Mouse (Mus musculus): ENCODE measurements around the gene Taar8a.
"Not testable (repeated sequence)": the region's sequence is repeated elsewhere in the genome, so short reads cannot be mapped to it uniquely, and the experiment has no call there.

Taar8a gene

GRCm38 (mm10) chr10:24076200-24076599, at the start of gene Taar8a:
TSS of gene Taar8a (plus strand) at chr10:24076500.
- not testable (repeated sequence) for DNase-seq (ENCODE audit: low spot score)

GRCm38 (mm10) chr10:24026922-24027321, 49.4 kb upstream of the Taar8a start, which contains the start of gene Taar7d:
TSS of gene Taar7d (plus strand) at chr10:24027222.
- no peak for DNase-seq (ENCODE audit: low spot score)

- DNase-seq (ENCODE audit: low spot score), result no peak
These were observed 45.0 kb upstream of the Taar8a start for GRCm38 (mm10) chr10:24031347-24031746.

- DNase-seq (ENCODE audit: low spot score), result no peak
These were observed 39.0 kb upstream of the Taar8a start, which contains the start of gene Taar7e for GRCm38 (mm10) chr10:24037314-24037713. TSS of gene Taar7e (plus strand) at chr10:24037614.

GRCm38 (mm10) chr10:24040120-24040869, 36.0 kb upstream of the Taar8a start:
- no peak for DNase-seq (ENCODE audit: low spot score)

GRCm38 (mm10) chr10:24049210-24049609, 27.1 kb upstream of the Taar8a start, which contains the start of gene Taar7f:
TSS of gene Taar7f (plus strand) at chr10:24049510.
- no peak for DNase-seq (ENCODE audit: low spot score)

- no peak for DNase-seq (ENCODE audit: low spot score)
These were observed 24.3 kb upstream of the Taar8a start for GRCm38 (mm10) chr10:24052039-24052438.

- DNase-seq (ENCODE audit: low spot score), result no peak
These were observed 17.3 kb upstream of the Taar8a start for GRCm38 (mm10) chr10:24058986-24059385.

- DNase-seq (ENCODE audit: low spot score), result not testable (repeated sequence)
These were observed 1.5 kb upstream of the Taar8a start for GRCm38 (mm10) chr10:24074751-24075150.

GRCm38 (mm10) chr10:24080166-24080565, 3.9 kb downstream of the Taar8a start:
- DNase-seq (ENCODE audit: low spot score), result peak; percentile 30

GRCm38 (mm10) chr10:24085936-24086335, 9.6 kb downstream of the Taar8a start:
- no peak for DNase-seq (ENCODE audit: low spot score)

- DNase-seq (ENCODE audit: low spot score), result no peak
These were observed 10.3 kb downstream of the Taar8a start for GRCm38 (mm10) chr10:24086555-24086954.

GRCm38 (mm10) chr10:24087168-24087567, 10.9 kb downstream of the Taar8a start:
- no peak for DNase-seq (ENCODE audit: low spot score)

- no peak for DNase-seq (ENCODE audit: low spot score)
These were observed 15.9 kb downstream of the Taar8a start, which contains the start of gene Taar8b for GRCm38 (mm10) chr10:24092194-24092593. TSS of gene Taar8b (minus strand) at chr10:24092294.

- DNase-seq (ENCODE audit: low spot score), result not testable (repeated sequence)
These were observed 20.7 kb downstream of the Taar8a start for GRCm38 (mm10) chr10:24097010-24097409.

- DNase-seq (ENCODE audit: low spot score), result not testable (repeated sequence)
These were observed 25.5 kb downstream of the Taar8a start, which contains the start of gene Taar8c for GRCm38 (mm10) chr10:24101812-24102211. TSS of gene Taar8c (minus strand) at chr10:24101912.

- DNase-seq (ENCODE audit: low spot score), result not testable (repeated sequence)
These were observed 27.0 kb downstream of the Taar8a start for GRCm38 (mm10) chr10:24103299-24103698.

GRCm38 (mm10) chr10:24107747-24108146, 31.4 kb downstream of the Taar8a start:
- no peak for DNase-seq (ENCODE audit: low spot score)

GRCm38 (mm10) chr10:24108236-24108635, 31.9 kb downstream of the Taar8a start:
- no peak for DNase-seq (ENCODE audit: low spot score)

- not testable (repeated sequence) for DNase-seq (ENCODE audit: low spot score)
These were observed 33.1 kb downstream of the Taar8a start, which contains the start of gene Taar9 for GRCm38 (mm10) chr10:24109434-24109833. TSS of gene Taar9 (minus strand) at chr10:24109534.

GRCm38 (mm10) chr10:24111116-24111778, 34.9 kb downstream of the Taar8a start:
- peak; percentile 36 for DNase-seq (ENCODE audit: low spot score)

Measured in layer of hippocampus, adult 11-12 months (tissue).